Mouse (Mus musculus): Measurements from ENCODE around the gene Baiap2. TPM values are rescaled to one million over a fixed set of nuclear protein-coding genes. Genes with fewer than 3 reads are reported as not detected.

Baiap2 gene
- total and polyA plus RNA-seq, 3 experiments: 3.4 to 6.7 (median 6.1) TPM

GRCm38 (mm10) chr11:120014758-120015157 is 72.2 kb downstream of the Baiap2 start:
- H3K79me2 ChIP-seq (replicated peaks; ENCODE audit: control insufficient read depth, extremely low read depth, insufficient read depth, poor library complexity, severe bottlenecking): no peaks in the 10 kb centered on the region
- no peak for DNase-seq (ENCODE audit: extremely low read depth)
- H3K4me3 ChIP-seq (replicated peaks in 1 of 3; ENCODE audit: low read depth in 2 of 3, low read length in 2 of 3, poor library complexity in 1 of 3): no peak overlapping the region
- H3K27ac ChIP-seq (ENCODE audit: insufficient read depth, low read depth): no peak overlapping the region
- dilution Hi-C loops (cut with MboI; ENCODE audit: extremely low pct_ligation_motif_present, extremely low pct_unique_long_range_greater_than_20kb, low sequenced_read_pairs): no loop called here
- TF ChIP-seq JUN (IDR thresholded peaks at IDR 0.05; ENCODE audit: insufficient read depth, low read depth, low read length) (no peak), RAD21 (IDR thresholded peaks at IDR 0.05; ENCODE audit: low read depth, low read length) (no peak), ZC3H11A (IDR thresholded peaks at IDR 0.05; ENCODE audit: low read depth, low read length) (no peak), ELF1 (IDR thresholded peaks at IDR 0.05; ENCODE audit: low read depth, low read length) (no peak)
- peaks cover 20 to 35% of the 10 kb centered on the region in 2 experiments for H3K4me1 ChIP-seq (ENCODE audit: control insufficient read depth in 1 of 2, insufficient read depth in 2 of 2)
- no peak overlapping the region for H3K4me2 ChIP-seq (ENCODE audit: insufficient read depth, low read depth, poor library complexity, severe bottlenecking)
- no peaks in the 10 kb centered on the region for H3K36me3 ChIP-seq (replicated peaks in 1 of 2; ENCODE audit: control insufficient read depth in 1 of 2, insufficient read depth in 1 of 2, low read length in 1 of 2)
- H3K9ac ChIP-seq (ENCODE audit: insufficient read depth, low read depth): no peak overlapping the region
- no peaks in the 10 kb centered on the region for H3K9me3 ChIP-seq (replicated peaks; ENCODE audit: low read length)
- in situ Hi-C loops (cut with MboI; ENCODE audit: low pct_ligation_motif_present, low pct_unique_long_range_greater_than_20kb, low sequenced_read_pairs): loop anchor here (5.0 kb wide), 1 partner anchor 293 kb away; no protein-coding TSS in a partner anchor
- peaks cover 71% of the 10 kb centered on the region for H3K27me3 ChIP-seq (replicated peaks)

GRCm38 (mm10) chr11:120017011-120017410 is 74.4 kb downstream of the Baiap2 start:
- H3K79me2 ChIP-seq (replicated peaks; ENCODE audit: control insufficient read depth, extremely low read depth, insufficient read depth, poor library complexity, severe bottlenecking): no peaks in the 10 kb centered on the region
- in situ Hi-C loops (cut with MboI; ENCODE audit: low pct_ligation_motif_present, low pct_unique_long_range_greater_than_20kb, low sequenced_read_pairs): no loop called here
- peaks cover 57% of the 10 kb centered on the region for H3K27me3 ChIP-seq (replicated peaks)
- TF ChIP-seq ELF1 (IDR thresholded peaks at IDR 0.05; ENCODE audit: low read depth, low read length) (no peak), ZKSCAN1 (IDR thresholded peaks at IDR 0.05; ENCODE audit: borderline replicate concordance, low read depth, low read length) (no peak), ZC3H11A (IDR thresholded peaks at IDR 0.05; ENCODE audit: low read depth, low read length) (no peak), POLR2AphosphoS2 (IDR thresholded peaks at IDR 0.05; ENCODE audit: low read depth, low read length) (no peak), NELFE (IDR thresholded peaks at IDR 0.05; ENCODE audit: low read depth, low read length) (no peak), MAZ (IDR thresholded peaks at IDR 0.05; ENCODE audit: low read depth, low read length) (no peak), RCOR1 (conservative IDR thresholded peaks at IDR 0.05; ENCODE audit: low read depth, low read length) (no peak), MAFK (IDR thresholded peaks at IDR 0.05; ENCODE audit: insufficient replicate concordance, low read length) (no peak), POLR2A (IDR thresholded peaks at IDR 0.05; ENCODE audit: low read depth, low read length) (no peak), BHLHE40 (IDR thresholded peaks at IDR 0.05; ENCODE audit: low read depth, low read length) (no peak), TCF12 (IDR thresholded peaks at IDR 0.05; ENCODE audit: low read depth, low read length) (no peak), JUN (IDR thresholded peaks at IDR 0.05; ENCODE audit: insufficient read depth, low read depth, low read length) (no peak)
- no peak overlapping the region for H3K4me3 ChIP-seq (replicated peaks in 1 of 3; ENCODE audit: low read depth in 2 of 3, low read length in 2 of 3, poor library complexity in 1 of 3)
- H3K9me3 ChIP-seq (replicated peaks; ENCODE audit: low read length): no peaks in the 10 kb centered on the region
- no peaks in the 10 kb centered on the region for H3K36me3 ChIP-seq (replicated peaks in 1 of 2; ENCODE audit: control insufficient read depth in 1 of 2, insufficient read depth in 1 of 2, low read length in 1 of 2)
- H3K4me2 ChIP-seq (ENCODE audit: insufficient read depth, low read depth, poor library complexity, severe bottlenecking): no peak overlapping the region
- no peak overlapping the region for H3K27ac ChIP-seq (ENCODE audit: insufficient read depth, low read depth)
- peaks cover 25 to 45% of the 10 kb centered on the region in 2 experiments for H3K4me1 ChIP-seq (ENCODE audit: control insufficient read depth in 1 of 2, insufficient read depth in 2 of 2)
- dilution Hi-C loops (cut with MboI; ENCODE audit: extremely low pct_ligation_motif_present, extremely low pct_unique_long_range_greater_than_20kb, low sequenced_read_pairs): no loop called here
- no peak overlapping the region for H3K9ac ChIP-seq (ENCODE audit: insufficient read depth, low read depth)
- DNase-seq (ENCODE audit: extremely low read depth): no peak

Measured in CH12.LX (cell line).